Mouse (Mus musculus) G1E (cell line): ENCODE results near the gene Dpyd.

Source experiments
- CTCF ChIP-seq: IDR thresholded peaks from 2 replicates; pipeline ENCODE4 v1.5.1; 2012; ENCODE audit warnings: low read depth, low read length, inconsistent platforms, mixed read lengths
- GATA1 ChIP-seq: IDR thresholded peaks from 2 replicates; pipeline ENCODE4 v1.6.1; 2012; ENCODE audit warnings: borderline replicate concordance, low read length, inconsistent platforms, mixed read lengths
- GATA2 ChIP-seq: IDR thresholded peaks from 2 replicates; pipeline ENCODE4 v1.6.1; 2012; ENCODE audit warnings: low read depth, low read length, inconsistent platforms, borderline replicate concordance
- POLR2AphosphoS5 ChIP-seq: IDR thresholded peaks from 2 replicates; pipeline ENCODE4 v1.6.1; 2012; ENCODE audit warnings: low read depth, low read length, inconsistent platforms; ENCODE audit not compliant: insufficient replicate concordance
- TAL1 ChIP-seq: conservative IDR thresholded peaks from 2 replicates; pipeline ENCODE4 v1.6.1; 2012; ENCODE audit warnings: low read depth, low read length, inconsistent platforms, mixed read lengths

DNA sequence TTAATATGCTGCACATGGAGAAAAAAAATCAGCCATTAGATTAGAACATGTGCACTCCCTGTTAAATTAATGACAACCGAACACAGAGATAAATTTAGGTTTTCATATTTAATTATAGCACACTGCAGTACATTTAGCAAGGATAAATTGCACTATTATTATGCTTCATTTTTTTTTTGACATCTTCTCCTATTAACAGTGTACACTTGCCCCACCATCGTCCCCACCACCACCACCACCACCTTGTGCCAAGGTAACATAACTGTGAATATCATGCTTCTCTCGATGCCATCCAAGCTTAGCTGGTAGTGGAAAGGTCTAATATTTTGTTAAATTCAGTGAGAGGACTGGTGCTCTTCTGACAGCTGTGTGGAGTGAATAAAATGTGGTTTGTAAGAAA lies 800.5 kb downstream of the Dpyd start:
- no peak for TF ChIP-seq TAL1
- TF ChIP-seq CTCF, result no peak
- TF ChIP-seq GATA1, result no peak
- TF ChIP-seq POLR2AphosphoS5, result no peak
- no peak for TF ChIP-seq GATA2
